Mouse (Mus musculus) lung, adult 18-20 months (tissue): Measurements from ENCODE around the gene Itgb7.
A peak's percentile ranks its signal among the peaks of the same experiment; 100 is the strongest.

Source experiments
- DNase-seq, 2 experiments: peaks; one replicate each; pipeline ENCODE4 v3.0.0; 2022; ENCODE audit warnings: mixed read lengths in 2 of 2

Itgb7 gene

GRCm38 (mm10) chr15:102231748-102232147, at the start of gene Itgb7:
Itgb7 (minus strand) TSS chr15:102231944.
- peak in 1 of 2 experiments; percentile 58 for DNase-seq

GRCm38 (mm10) chr15:102280623-102281022, 48.9 kb upstream of the Itgb7 start:
- DNase-seq: no peak

GRCm38 (mm10) chr15:102279783-102280520, 48.2 kb upstream of the Itgb7 start:
- DNase-seq: peak in 1 of 2 experiments; percentile 22

GRCm38 (mm10) chr15:102279092-102279782, 47.5 kb upstream of the Itgb7 start, which contains the start of gene Mfsd5:
Mfsd5 (plus strand) TSS chr15:102279454.
- peak; percentile 81 to 85 for DNase-seq

- DNase-seq: no peak
Measured at GRCm38 (mm10) chr15:102278726-102279091, 47.0 kb upstream of the Itgb7 start.

GRCm38 (mm10) chr15:102273982-102274716, 42.4 kb upstream of the Itgb7 start:
- no peak for DNase-seq

- DNase-seq: no peak
Measured at GRCm38 (mm10) chr15:102271441-102271840, 39.7 kb upstream of the Itgb7 start.

- DNase-seq: no peak
Measured at GRCm38 (mm10) chr15:102270274-102270960, 38.7 kb upstream of the Itgb7 start, which contains the start of gene Gm9918. Gm9918 (plus strand) TSS chr15:102270563.

- DNase-seq: no peak
Measured at GRCm38 (mm10) chr15:102265548-102265947, 33.8 kb upstream of the Itgb7 start.

- DNase-seq: no peak
Measured at GRCm38 (mm10) chr15:102263037-102263436, 31.3 kb upstream of the Itgb7 start.

GRCm38 (mm10) chr15:102262582-102262981, 30.8 kb upstream of the Itgb7 start:
- no peak for DNase-seq

- no peak for DNase-seq
Measured at GRCm38 (mm10) chr15:102258581-102259253, 27.0 kb upstream of the Itgb7 start.

- peak; percentile 76 to 82 for DNase-seq
Measured at GRCm38 (mm10) chr15:102258076-102258470, 26.3 kb upstream of the Itgb7 start.

GRCm38 (mm10) chr15:102257202-102258075, 25.7 kb upstream of the Itgb7 start, which contains the start of gene Rarg:
Rarg (minus strand) TSS chr15:102257517.
- peak; percentile 74 to 81 for DNase-seq

- DNase-seq: no peak
Measured at GRCm38 (mm10) chr15:102256431-102257201, 24.9 kb upstream of the Itgb7 start.

- DNase-seq: peak; percentile 75 to 89
Measured at GRCm38 (mm10) chr15:102255547-102256255, 24.0 kb upstream of the Itgb7 start.

GRCm38 (mm10) chr15:102250521-102250920, 18.8 kb upstream of the Itgb7 start:
- no peak for DNase-seq

GRCm38 (mm10) chr15:102249967-102250366, 18.2 kb upstream of the Itgb7 start:
- no peak for DNase-seq

- DNase-seq: peak; percentile 56 to 70
Measured at GRCm38 (mm10) chr15:102249251-102249691, 17.5 kb upstream of the Itgb7 start.
